Mouse (Mus musculus) macrophage (primary cell): Measurements from ENCODE around the gene Grtp1. TPM values are rescaled to one million over a fixed set of nuclear protein-coding genes. Genes with fewer than 3 reads are reported as not detected.
"Not testable (repeated sequence)": the region's sequence is repeated elsewhere in the genome, so short reads cannot be mapped to it uniquely, and the experiment has no call there.

ENCODE experiments used
- H3K27ac ChIP-seq: fragments of 350-480 bp; formaldehyde crosslinking; 2 replicates; pipeline ENCODE4 v1.9.0; 2021
- H3K36me3 ChIP-seq: fragments of 350-480 bp; formaldehyde crosslinking; 2 replicates; pipeline ENCODE4 v1.9.0; 2021; ENCODE audit errors: inconsistent target
- H3K4me3 ChIP-seq: fragments of 350-480 bp; formaldehyde crosslinking; 2 replicates; pipeline ENCODE4 v1.9.0; 2021; ENCODE audit errors: inconsistent target
- H3K79me2 ChIP-seq: fragments of 350-480 bp; formaldehyde crosslinking; 2 replicates; pipeline ENCODE4 v1.9.0; 2021; ENCODE audit errors: inconsistent target
- WGBS: methylation state at CpG from one replicate; pipeline ENCODE4 v1.1.7; 2026; ENCODE audit warnings: inconsistent platforms; ENCODE audit not compliant: missing documents; 5-methylcytosine and 5-hydroxymethylcytosine counted together
- polyA plus RNA-seq: library from polyadenylated mRNA; stranded (reverse); fragments of 250-400 nt; gene quantifications from 3 replicates; pipeline ENCODE4 v1.2.4, GENCODE M21; 2018; ENCODE audit warnings: inconsistent platforms

The Grtp1 gene
- polyA plus RNA-seq, 1 experiment from 2014 or later, result 0.34 TPM

GRCm38 (mm10) chr8:13149287-13149686, 51.1 kb downstream of the Grtp1 start:
- 100% methylated on average over 2 of the region's 2 CpGs for WGBS
- no peak overlapping the region for H3K27ac ChIP-seq
- H3K4me3 ChIP-seq, result no peak overlapping the region
- H3K79me2 ChIP-seq, result peaks cover 6% of the 10 kb centered on the region; the same call in 1 of the 2 replicates
- H3K36me3 ChIP-seq, result peaks cover 43% of the 10 kb centered on the region; the same call in 1 of the 2 replicates

DNA sequence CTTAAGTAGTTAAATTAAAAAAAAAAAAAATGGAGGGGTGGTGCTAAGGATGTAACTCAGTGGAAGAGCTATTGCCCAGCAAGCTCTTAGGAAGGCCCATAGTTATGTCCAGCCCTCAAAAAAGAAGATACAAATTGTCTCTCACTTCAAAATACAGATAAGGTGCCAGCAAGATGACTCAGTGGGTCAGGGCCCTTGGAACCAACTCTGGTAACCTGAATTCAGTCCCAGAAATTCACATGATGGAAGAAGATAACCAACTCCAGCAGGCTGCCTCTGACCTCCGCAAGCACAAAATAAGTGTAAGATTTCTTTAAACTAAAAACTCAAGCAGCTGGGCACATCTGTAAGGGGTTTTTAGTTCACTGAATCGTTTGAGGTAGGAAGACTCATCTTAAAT, 51.9 kb downstream of the Grtp1 start:
- Histone ChIP-seq H3K27ac (no peak overlapping the region), H3K79me2 (peaks cover 3% of the 10 kb centered on the region; the same call in 1 of the 2 replicates), H3K36me3 (peaks cover 47% of the 10 kb centered on the region), H3K4me3 (no peak overlapping the region)
- WGBS, result 88% methylated on average over 2 of the region's 2 CpGs

- 100% methylated on average over 5 of the region's 5 CpGs for WGBS
- Histone ChIP-seq H3K4me3 (no peak overlapping the region), H3K36me3 (peaks cover 95% of the 10 kb centered on the region), H3K27ac (no peak overlapping the region), H3K79me2 (no peaks in the 10 kb centered on the region)
Measured at GRCm38 (mm10) chr8:13141681-13142080, 58.7 kb downstream of the Grtp1 start.

GRCm38 (mm10) chr8:13139641-13140182, 60.7 kb downstream of the Grtp1 start:
- Histone ChIP-seq H3K79me2 (no peaks in the 10 kb centered on the region), H3K4me3 (no peak overlapping the region), H3K36me3 (peaks cover 92% of the 10 kb centered on the region), H3K27ac (no peak overlapping the region)
- 89% methylated on average over 6 of the region's 6 CpGs for WGBS

DNA sequence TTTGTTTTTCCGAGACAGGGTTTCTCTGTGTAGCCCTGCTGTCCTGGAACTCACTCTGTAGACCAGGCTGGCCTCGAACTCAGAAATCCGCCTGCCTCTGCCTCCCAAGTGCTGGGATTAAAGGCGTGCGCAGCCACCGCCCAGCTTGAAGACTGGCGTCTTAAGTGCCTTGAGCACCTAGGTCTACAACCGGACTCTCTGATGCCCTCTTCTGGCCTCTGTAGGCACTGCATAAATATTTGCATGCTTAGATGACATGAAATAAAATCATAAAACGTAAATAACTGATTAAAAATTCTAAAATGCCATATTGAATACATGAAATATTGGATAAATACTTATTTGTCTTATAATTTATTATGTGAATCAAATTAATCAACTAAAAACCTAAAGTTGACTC, 68.2 kb downstream of the Grtp1 start:
- H3K27ac ChIP-seq, H3K79me2 ChIP-seq, H3K4me3 ChIP-seq: not testable (repeated sequence)
- H3K36me3 ChIP-seq, result peaks cover 68% of the 10 kb centered on the region
- 72% methylated on average over 9 of the region's 9 CpGs for WGBS

DNA sequence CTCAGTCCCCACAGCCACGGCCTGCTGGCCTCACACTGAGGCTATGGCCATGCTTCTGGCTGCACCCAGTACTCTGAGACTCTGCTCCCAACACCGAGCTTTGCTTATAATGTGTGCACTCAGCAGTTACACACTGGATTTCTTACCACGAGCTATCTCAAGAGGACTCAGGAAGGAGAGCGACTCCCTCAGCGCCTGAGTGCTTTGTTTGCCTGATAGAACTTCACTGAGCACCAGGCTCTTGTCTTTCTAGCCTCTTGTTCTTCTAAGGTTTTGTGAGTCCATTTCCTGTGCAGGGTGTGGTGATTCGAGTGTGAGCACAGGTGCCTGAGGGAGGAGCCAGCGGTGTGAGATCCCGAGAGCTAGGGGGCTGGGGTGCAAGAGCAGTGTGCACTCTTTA, 75.5 kb downstream of the Grtp1 start:
- Histone ChIP-seq H3K36me3 (peaks cover 66% of the 10 kb centered on the region), H3K27ac (no peak overlapping the region), H3K4me3 (no peak overlapping the region), H3K79me2 (no peaks in the 10 kb centered on the region)
- 96% methylated on average over 6 of the region's 8 CpGs for WGBS

DNA sequence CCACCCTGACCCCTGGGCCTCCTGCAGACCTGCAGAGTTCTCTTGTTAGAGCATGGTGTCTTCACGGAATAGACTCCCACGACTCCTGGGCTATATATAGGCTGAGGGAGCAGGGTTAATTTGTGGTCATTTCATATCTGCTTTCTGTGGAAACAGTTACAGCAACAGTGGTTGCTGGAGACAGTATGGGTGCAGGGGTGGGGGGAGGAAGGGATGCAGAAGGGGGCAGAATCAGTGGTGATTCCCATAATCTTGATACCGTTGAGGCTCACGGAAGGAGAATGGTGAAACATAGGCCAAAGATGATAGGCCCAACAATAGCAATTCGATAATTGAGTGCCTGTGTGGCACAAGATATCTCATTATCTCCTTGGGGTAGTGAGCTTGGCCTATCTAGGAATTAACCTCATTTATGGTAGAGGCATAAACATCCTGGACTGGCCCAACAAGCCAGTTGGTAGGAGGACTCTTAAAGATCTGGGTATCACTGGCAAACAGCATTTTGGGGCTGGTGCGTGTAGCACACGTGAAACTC, 77.5 kb downstream of the Grtp1 start:
- Histone ChIP-seq H3K36me3 (peaks cover 56% of the 10 kb centered on the region), H3K4me3 (no peak overlapping the region), H3K27ac (no peak overlapping the region), H3K79me2 (no peaks in the 10 kb centered on the region)
- 91% methylated on average over 7 of the region's 7 CpGs for WGBS

Other genes with a start within 250 kb of the Grtp1 start
- 1.3 to 5.2 TPM (median 2.3 TPM) in 3 replicates for gene F7, start 174.6 kb downstream of the Grtp1 start, polyA plus RNA-seq
- 1.3 to 4.8 TPM (median 3.4 TPM) in 3 replicates for gene F10, start 163.3 kb downstream of the Grtp1 start, polyA plus RNA-seq
- gene Proz, start 139.7 kb downstream of the Grtp1 start, polyA plus RNA-seq, result not detected in 3 replicates
- gene Pcid2, start 95.2 kb downstream of the Grtp1 start, polyA plus RNA-seq, result 10.7 to 16.7 TPM (median 13.2 TPM) in 3 replicates
- gene Cul4a, start 95.0 kb downstream of the Grtp1 start, polyA plus RNA-seq, result 36.8 to 51.4 TPM (median 43.9 TPM) in 3 replicates
- gene Lamp1, start 41.5 kb downstream of the Grtp1 start, polyA plus RNA-seq, result 2,068 to 3,979 TPM (median 3,748 TPM) in 3 replicates
- 0.04 TPM in 1 of 3 replicates, not detected in the others for gene Adprhl1, start 53.5 kb upstream of the Grtp1 start, polyA plus RNA-seq
- gene Dcun1d2, start 87.5 kb upstream of the Grtp1 start, polyA plus RNA-seq, result 15.6 to 22.2 TPM (median 18.5 TPM) in 3 replicates
- gene Tmco3, start 87.6 kb upstream of the Grtp1 start, polyA plus RNA-seq, result 14.2 to 17.3 TPM (median 16.8 TPM) in 3 replicates
- gene Tfdp1, start 138.1 kb upstream of the Grtp1 start, polyA plus RNA-seq, result 30.2 to 74.7 TPM (median 31.2 TPM) in 3 replicates
- not detected in 3 replicates for gene Atp4b, start 196.2 kb upstream of the Grtp1 start, polyA plus RNA-seq
- gene Grk1, start 204.5 kb upstream of the Grtp1 start, polyA plus RNA-seq, result not detected in 3 replicates
- not detected in 3 replicates for gene Tmem255b, start 234.6 kb upstream of the Grtp1 start, polyA plus RNA-seq